Mouse (Mus musculus) cerebellum, postnatal 4 days (tissue): ENCODE results near the gene Ctnna3.

ENCODE experiments used
- DNase-seq, 2 experiments: peaks; one replicate each; pipeline ENCODE4 v3.0.0; 2022; ENCODE audit warnings: low spot score in 2 of 2, mixed read lengths in 1 of 2

Ctnna3 gene

DNA sequence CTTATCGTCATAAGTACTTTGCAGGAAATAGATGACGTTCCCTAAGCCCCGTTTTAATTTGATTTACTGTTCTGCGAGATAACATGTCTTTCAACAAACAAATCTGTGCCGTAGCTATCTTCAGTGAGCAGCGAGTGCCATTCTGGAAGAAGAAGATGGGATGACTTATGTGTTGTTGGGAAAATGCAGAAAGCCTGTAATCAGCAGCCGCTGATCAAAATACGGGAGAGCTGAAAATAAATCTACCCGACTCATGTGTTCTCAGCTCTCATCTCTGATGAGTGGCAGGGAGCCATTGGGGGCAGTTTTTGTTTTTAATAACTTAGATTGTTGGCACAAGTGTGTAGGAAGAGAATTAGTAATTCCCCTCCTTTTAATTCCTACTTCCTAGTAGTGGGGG lies 633.8 kb downstream of the Ctnna3 start:
- DNase-seq: no peak

DNA sequence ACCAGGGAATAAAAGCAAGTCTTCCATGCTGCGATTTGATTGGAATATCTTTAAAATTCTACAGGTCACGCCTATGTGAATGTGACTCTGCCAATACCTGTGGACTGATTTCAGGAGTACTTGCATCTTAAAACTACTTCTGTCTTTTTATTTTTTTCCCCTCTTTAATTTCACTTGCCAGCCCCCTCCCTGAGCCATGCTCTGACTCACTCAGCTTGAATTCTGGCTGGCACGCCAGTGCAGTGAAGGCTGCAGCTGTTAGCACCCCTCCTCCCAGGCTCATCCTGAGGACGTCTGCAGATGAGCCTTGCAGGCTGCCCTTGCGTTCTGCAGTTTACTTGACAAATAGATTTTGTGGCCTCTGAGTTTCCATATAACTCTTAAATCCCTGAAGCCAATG lies 646.0 kb downstream of the Ctnna3 start:
- DNase-seq: peak in 1 of 2 experiments; percentile 21

DNA sequence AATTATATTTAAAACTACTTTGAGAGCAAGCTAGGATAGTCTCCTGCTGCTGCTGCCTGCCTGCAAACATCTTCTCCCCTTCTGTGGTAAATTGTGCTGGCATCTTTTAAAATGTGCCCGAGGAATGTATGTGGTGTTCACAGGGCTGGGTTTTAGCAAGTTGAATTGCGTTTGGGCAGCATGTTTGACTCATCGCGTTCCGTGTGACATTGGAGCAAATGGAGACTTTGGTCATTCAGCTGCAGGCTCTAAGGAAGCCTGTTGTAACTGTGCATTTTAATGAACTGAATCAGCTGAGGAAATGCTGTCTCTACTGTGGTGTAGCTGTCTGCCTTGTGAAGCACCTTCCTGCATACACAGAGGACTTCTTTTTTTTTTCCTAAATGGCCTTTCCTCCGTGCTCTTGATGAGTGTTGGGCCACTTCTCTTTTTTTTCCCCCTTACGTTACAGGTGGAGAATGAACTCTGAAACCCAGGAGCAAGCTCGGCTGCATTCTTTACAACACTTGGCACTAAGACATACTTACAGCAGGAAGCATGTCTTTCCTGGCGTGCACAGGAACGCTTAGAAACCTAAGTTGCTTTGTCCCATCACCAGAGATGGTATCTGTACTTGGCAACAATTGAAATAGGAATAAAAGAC lies 646.6 kb downstream of the Ctnna3 start:
- DNase-seq: no peak

DNA sequence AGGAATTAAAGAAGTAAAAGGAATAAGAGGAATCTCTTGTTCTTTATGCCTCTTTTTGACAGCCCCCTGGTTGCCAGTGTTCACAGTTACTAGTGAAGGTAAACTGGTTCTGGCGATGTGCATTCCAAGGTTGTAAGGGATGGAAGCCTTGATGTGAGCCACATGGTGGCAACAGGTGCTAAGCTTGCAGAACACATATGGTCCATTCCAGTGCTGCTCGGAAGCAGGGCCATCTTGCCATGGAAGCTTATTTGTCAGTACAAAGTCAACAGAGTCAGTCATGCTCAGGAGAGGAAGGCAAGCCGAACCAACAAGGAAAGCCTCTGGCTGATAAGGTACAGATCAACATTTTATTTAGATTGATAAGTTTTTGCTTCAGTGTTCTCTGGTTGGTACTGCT lies 652.4 kb downstream of the Ctnna3 start:
- no peak for DNase-seq

DNA sequence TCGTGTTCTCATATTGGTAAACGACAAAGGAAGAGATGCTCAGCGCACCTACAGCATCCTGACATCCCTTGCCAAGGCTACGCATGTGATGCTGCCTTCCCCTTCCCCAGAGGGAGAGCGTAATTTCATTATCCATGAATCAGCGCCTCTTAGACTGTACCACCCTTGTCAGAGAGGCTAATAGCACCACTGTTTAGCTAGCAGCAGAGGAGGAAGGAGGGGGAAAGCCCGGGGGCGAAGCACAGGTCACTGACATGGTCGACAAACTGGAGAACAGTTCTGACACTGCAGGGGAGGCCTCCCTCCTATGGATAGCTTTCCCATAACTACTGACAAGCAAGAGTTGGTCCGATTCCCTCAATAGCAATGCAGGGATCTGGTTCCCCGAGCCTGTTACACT lies 653.9 kb downstream of the Ctnna3 start:
- no peak for DNase-seq

DNA sequence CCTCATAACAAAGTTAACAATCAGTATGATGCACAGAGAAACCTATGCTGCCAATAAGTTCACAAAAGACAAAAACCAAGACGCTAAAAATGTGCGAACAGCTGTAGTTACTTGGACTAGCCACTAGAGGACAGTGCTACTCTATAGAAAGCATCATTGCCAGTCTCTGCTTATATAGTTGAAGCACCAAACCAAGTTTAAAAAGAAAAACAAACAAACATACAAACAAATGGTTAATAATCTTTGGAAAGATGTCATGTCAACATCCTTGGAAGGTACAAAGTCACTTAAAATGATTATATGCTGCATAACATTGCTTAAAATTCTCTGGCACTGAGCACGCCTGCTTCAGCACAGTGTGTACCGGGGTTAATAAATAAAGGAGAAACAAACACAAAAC lies 654.6 kb downstream of the Ctnna3 start:
- DNase-seq: no peak

DNA sequence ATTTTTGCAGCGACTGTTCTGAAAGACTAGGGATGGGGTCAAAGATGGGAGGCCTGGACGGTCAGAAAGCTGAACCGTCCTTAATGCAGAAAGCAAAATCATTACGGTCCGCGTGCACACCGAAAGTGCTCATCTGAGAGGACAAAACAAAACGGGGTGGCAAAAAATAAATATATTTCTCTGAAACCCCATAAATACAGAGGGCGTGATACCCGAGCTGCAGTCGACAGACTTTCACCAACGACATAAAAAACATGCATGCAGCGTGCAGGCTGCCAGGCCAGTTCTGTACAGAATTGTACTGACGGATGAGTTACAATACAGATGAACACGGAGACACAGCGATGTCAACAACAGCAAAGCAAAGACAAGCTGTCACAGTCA lies 656.3 kb downstream of the Ctnna3 start:
- no peak for DNase-seq

DNA sequence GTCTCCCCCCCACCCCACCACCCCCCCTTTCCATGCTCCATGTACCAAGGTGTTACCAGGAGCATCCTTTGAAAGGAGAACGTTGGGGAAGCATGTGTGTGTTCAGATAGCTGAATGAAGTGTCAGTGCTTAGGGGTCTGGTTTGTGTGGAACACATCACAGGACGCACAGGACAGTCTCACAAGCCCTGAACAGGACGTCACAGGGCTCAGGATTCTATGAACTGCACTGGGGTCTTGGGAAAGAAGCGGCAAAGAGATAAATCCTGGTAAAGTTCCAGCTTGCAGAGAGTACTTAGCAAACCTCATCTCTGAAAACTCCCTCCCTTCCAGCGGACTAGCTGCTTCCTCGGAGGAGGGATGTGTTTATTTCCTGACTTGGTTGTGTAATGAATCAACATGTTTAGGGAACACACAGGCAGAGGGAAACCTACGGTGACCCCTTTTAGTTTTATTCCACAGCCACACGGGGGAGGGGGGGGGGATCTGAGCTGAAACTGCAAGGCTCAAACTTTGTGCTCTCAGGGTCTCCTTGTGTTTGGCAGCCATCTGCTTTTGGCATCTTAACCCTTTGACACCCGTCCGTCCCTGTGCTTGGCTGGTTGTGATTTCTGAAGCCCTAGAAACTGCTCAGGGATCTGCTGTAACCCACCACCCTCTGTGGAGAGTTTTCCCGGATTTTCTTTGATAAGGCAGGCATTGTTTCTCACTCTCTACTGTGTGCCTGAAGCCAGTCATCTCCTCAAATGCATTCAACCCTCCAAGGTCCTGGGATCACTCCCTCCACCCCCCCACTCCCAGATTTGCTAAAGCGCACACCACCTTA lies 656.9 kb downstream of the Ctnna3 start:
- peak in 1 of 2 experiments; percentile 10 for DNase-seq

DNA sequence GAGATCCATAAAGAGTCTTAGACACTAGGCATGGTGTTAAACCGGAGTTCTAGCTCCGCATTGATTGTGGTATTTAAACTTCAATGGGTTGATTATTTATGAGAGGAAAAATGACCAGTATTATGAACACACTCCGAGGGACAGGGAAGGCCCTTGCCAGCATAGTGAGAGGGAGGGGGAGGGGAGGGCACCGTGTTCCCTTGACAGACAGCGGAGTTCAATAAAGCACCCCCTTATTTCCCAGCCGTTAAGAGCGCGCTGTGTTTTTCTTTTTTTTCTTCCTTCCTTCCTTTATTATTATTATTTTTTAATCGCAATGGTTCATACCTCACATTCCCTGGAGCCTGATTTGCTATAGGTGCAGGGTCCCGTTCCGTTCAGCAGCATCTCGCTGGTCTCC lies 657.6 kb downstream of the Ctnna3 start:
- DNase-seq: peak in 1 of 2 experiments; percentile 12

DNA sequence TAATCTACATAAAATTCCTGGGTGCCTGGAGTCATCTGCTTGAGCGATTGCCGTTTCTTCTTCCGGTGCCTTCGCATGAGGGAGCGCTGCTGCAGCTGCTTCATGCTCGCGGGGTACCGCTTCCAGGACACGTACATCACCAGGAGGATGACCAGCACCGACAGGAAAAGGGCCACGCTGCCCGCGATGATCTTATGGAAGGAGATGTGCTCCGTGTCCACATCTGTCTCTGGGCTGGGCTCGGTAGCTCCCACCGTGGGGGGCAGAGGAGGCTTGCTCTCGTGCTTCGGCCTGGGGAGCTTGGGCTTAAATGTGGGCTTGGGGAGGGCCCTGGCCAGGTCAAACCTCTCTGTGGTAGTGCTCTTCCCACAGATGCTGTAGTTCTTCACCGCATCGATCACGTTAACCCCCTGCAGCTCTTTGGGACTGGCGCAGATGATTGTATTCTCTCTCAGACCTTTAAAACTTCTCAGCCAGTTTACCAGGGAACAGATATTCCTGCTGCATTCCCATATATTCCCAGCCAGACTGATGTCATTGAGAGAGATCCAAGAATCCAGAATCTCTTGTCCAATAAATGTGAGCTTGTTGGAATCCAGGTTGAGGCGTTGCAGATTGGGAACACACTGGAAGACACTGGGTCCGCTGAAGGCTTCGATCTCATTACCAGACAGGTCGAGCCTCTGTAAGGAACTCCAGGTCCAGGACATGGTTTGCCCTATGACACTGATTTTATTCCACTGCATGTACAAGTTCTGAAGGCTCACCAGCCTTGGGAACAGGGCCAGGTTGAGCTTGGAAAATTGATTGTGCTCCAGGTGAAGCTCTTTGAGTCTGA lies 658.3 kb downstream of the Ctnna3 start:
- peak in 1 of 2 experiments; percentile 18 for DNase-seq

DNA sequence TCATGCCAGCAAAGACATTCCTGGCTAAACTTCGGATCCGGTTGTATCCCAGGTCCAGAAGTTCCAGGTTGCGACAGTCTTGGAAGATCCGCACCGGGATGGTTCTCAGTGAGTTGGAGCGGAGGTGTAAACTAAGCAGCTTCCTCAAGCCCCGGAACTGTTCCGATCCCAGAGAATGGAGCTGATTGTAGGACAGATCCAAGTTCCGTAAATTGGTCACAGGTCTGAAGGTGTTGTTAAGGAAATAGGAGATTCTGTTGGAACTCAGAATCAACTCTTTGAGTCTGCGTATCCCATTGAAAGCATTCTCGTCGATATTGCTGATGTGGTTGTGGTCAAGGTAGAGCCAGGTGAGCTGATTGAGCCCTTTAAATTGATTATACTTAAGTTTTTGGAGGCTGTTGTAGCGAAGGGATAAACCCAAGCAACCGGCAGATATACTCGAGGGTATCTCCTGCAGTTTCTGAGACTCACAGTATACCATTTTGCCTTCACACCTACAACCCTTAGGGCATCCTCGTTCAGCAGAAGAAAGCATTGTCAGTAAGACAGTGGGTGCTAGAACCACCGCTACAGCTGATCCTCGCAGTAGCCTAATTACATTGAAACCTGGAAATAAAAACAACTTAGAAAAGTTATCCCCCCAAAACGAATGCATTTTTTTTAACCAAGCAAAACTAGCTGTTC lies 659.0 kb downstream of the Ctnna3 start:
- DNase-seq: no peak

DNA sequence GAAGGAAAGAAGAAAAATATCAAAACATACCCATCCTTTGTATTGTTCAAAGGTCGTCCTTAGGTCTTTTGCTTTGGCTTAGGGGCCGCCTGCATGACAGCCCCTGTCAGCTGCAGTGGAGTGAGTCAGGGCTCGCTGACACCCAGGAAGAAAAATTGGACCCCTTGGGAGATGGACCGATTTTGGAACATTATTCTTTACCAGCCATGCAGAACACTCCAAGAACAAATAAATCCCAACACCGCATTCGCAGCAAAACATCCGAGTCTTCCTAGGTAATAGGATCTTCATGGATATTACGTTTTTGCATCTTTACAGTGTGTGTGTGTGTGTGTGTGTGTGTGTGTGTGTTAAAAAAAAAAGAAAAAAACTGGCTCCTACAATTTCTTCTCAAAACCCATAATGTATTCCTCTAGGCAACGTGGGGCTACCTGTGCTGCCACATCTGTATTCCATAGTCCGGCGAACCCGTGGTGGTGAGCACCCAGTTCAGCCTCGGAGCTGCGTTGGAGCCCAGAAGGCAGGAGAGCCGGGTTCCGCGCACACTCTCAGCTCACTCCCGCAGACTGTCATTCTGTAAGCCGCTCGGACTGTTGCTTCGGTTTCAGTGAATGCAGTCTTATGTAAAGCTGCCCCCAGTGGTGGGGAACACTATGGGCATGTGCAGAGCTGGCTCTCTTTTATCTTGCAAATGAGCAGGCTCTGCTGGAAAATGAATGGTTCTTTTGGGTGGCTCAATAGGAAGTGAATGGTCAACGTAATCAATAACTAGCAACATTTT lies 660.0 kb downstream of the Ctnna3 start, which contains the start of gene Lrrtm3:
Lrrtm3 (minus strand) TSS at position 598 of the 781 bp plus-strand sequence.
- DNase-seq: peak; percentile 55 to 74

DNA sequence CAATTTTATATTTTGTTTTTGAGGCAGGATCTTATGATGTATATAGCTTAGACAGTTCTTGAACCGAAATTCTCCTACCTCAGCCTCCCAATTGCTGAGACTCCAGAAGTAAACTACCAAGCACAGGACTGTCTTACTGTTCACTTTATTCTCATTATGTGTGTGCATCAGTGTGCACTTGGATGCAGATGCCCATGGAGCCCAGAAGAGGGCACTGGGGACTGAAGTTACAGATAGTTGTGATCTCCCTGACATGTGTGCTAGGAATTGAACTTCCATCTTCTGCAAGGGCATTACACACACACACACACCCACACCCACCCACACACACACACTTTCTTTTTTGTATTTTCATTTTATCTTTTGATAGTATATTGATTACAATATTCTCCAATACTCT lies 666.6 kb downstream of the Ctnna3 start:
- no peak for DNase-seq

DNA sequence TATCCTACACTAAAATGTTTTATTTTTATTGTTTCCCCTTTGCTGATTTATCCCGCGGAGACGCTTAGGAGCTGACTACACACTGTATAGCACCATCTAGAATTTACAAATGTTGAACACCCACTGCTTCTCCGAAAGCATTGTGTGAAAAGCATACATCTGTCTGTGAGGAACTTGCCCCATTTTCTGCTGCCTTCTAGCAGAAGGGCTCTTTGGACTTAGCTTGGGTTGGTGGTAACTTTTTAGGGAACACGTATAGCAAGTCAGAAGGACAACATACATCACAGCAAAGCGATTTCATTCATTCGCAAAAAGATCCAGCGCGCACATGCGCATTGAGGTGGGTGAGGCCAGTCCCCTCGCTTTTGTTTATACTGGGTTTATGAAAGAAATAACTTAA lies 685.3 kb downstream of the Ctnna3 start:
- DNase-seq: no peak

DNA sequence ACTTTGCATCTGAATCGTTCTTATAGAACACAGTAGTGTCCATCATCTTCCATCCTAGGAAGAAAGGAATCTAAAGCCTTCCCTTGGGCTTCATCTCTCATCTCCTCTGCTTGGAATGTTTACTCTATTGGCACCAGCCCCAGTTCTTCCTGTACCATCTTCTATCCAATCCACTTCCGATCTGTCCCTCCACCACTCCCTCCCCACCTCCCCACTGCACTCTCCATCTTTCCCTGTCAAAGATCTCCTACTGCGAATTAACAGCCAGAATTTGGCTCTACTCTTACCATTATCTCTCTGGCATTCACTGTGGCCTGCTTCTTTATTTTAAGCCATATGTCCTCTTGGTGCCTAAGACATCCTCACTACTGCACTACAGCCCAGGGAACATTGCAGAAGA lies 688.9 kb downstream of the Ctnna3 start:
- DNase-seq: no peak

DNA sequence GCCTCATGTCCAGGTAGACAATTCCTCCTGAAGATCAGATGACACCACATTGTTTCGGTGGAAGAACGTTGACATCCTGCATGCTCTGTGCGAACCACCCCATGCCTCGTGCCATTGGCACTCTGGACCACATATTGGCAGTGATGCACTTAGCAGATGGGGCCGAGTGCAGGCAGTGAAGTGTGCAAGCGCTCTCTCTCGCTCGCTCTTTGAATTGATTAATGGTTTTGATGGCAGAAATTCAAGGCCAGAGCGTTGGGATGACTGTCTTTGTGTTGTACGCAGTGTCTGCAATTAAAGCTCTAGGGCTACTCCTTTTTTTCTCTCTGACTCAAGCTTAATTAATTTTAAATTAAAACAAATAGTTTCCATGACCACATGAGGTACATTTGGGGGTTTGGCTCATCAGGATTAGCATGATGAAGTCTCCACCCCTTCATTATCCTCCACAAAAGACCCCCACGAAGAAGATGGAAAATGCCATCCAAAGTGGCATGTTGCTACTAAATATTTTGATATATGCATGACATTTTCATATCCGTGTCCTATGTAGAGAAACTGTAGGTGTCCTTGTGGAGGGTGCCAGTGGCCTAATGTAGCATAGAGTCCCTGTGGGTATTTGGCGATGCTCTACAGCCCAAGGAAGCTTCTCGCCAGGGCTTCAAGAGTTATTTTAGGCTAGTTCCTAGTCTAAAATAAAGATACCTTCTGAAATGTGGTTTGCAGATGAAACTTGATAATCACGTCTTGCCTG lies 700.7 kb downstream of the Ctnna3 start:
- DNase-seq: peak in 1 of 2 experiments; percentile 61

DNA sequence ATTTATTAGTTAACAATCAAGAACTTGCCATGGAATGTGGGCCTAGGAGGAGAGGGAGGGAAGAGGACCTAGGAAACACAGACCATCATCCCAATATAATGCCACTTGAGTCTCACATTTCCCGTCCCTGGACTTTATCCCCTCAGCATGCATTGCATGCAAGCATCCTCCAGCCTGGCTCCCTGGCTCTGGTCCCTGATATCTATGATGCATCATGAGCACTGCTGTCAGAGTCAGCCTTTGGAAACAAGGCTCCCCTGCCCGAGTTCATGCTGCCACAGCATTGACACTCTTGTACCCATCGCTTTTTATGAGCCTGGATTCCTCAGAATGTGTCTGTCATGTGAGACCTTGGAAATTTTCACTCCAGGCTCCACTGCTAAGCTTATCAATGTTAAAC lies 703.6 kb downstream of the Ctnna3 start:
- no peak for DNase-seq

DNA sequence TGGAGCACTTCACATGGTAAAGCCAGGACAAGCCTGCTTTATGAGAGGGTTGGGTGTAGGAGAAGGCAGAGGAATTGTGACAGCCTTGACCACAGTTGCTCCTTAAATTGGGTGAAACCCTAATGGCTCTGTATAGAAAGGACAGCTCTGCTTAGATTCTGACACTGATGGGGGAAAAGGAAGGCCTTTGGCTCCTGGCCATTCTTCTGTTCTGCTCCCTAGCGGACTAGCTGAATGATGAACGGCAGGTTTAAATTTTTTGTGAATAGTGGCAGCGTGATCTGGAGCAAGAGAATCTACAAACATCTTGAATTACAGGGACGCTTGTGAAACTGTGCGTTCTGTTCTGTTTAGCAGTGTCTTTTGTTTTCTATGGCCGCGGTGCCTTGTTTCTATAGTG lies 705.6 kb downstream of the Ctnna3 start:
- no peak for DNase-seq

DNA sequence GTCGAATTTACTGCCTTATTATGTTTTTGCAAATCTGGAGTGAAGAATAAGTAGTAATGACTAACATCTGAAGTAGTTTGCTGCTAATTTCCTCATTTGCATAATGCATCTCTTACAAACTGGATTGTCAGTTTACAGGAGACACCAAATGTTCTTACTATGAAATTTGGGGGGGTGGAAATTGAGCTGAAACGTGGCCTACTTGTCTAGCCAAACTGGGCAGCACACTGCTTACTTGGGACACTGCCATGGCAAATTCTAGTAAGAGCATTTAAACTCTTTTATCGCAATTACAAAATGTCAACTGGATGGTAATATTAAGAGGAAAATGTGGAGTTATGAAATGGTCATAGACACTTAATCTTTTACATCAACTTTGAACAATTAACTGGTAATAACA lies 716.6 kb downstream of the Ctnna3 start:
- no peak for DNase-seq

DNA sequence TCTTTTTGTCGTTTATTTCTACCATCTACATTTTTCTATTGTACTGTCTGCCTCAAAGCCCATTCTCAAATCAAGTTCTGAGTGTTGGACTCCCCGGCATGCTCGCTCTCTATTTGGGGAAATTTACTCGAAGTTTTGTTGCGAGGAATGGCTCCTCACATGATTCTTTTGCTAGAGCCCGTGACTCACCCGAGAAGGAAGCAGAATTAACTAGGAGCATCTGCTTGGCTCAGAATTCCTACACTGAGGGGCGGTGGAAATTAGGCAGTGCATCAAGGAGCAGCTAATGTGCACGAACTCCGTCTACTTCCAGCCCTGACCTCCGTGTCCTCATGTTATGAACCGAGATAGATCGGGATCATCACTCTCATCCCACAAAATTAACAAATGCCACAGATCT lies 751.8 kb downstream of the Ctnna3 start:
- DNase-seq: no peak
